Mouse (Mus musculus) forebrain, embryonic 11.5 days (tissue): Measurements from ENCODE around the gene Pxdc1. TPM values are rescaled to one million over a fixed set of nuclear protein-coding genes. Genes with fewer than 3 reads are reported as not detected.

ENCODE experiments used
- ATAC-seq: fragments of 200-750 bp; cut with Nextera tagmentation; replicated peaks from 2 replicates; pipeline ENCODE4 v1.8.0; 2017; ENCODE audit warnings: moderate TSS enrichment; ENCODE audit not compliant: low FRiP score
- DNase-seq: peaks from one replicate; pipeline ENCODE4 v3.0.0-alpha.2; 2017; ENCODE audit warnings: low spot score
- H3K27ac ChIP-seq: fragments of 300-500 bp; sonication (generic); 2 replicates; pipeline ENCODE4 v1.5.1; 2014; ENCODE audit warnings: low read depth, low read length
- H3K27me3 ChIP-seq: fragments of 300-500 bp; sonication (generic); 2 replicates; pipeline ENCODE4 v1.6.1; 2014; ENCODE audit warnings: mild to moderate bottlenecking, low read length, mixed read lengths; ENCODE audit not compliant: control insufficient read depth, insufficient read depth
- H3K36me3 ChIP-seq: fragments of 300-500 bp; sonication (generic); 2 replicates; pipeline ENCODE4 v1.6.1; 2014; ENCODE audit warnings: mild to moderate bottlenecking, low read length, moderate library complexity, mixed read lengths; ENCODE audit not compliant: control insufficient read depth, insufficient read depth
- H3K4me1 ChIP-seq: fragments of 300-500 bp; sonication (generic); replicated peaks from 2 replicates; pipeline ENCODE4 v1.6.1; 2014; ENCODE audit warnings: low read length, mixed read lengths; ENCODE audit not compliant: control insufficient read depth, insufficient read depth
- H3K4me2 ChIP-seq: fragments of 300-500 bp; sonication (generic); 2 replicates; pipeline ENCODE4 v1.6.1; 2014; ENCODE audit warnings: low read depth, mild to moderate bottlenecking, low read length, moderate library complexity, mixed read lengths; ENCODE audit not compliant: severe bottlenecking
- H3K4me3 ChIP-seq: fragments of 300-500 bp; sonication (generic); 2 replicates; pipeline ENCODE4 v1.5.1; 2014; ENCODE audit warnings: low read depth, low read length
- H3K9ac ChIP-seq: fragments of 300-500 bp; sonication (generic); 2 replicates; pipeline ENCODE4 v1.6.1; 2014; ENCODE audit warnings: low read length
- H3K9me3 ChIP-seq: fragments of 300-500 bp; sonication (generic); 2 replicates; pipeline ENCODE4 v1.6.1; 2016; ENCODE audit warnings: low read length, mixed read lengths; ENCODE audit not compliant: control insufficient read depth
- WGBS: fragments of 180-500 bp; shearing (Covaris S2); extraction: QIAGEN DNeasy Blood & Tissue Kit; methylation state at CpG from one replicate; pipeline ENCODE4 v1.1.7; 2014; 5-methylcytosine and 5-hydroxymethylcytosine counted together
- polyA plus RNA-seq: library from polyadenylated mRNA; unstranded; fragments of >200 nt; fragmentation: Nextera tagmentation; extraction: Ambion mirVana; gene quantifications from 2 replicates; pipeline ENCODE4 v1.2.1, GENCODE M21; 2014

Gene Pxdc1
- polyA plus RNA-seq, result 4.6 and 5.0 TPM in 2 replicates

DNA sequence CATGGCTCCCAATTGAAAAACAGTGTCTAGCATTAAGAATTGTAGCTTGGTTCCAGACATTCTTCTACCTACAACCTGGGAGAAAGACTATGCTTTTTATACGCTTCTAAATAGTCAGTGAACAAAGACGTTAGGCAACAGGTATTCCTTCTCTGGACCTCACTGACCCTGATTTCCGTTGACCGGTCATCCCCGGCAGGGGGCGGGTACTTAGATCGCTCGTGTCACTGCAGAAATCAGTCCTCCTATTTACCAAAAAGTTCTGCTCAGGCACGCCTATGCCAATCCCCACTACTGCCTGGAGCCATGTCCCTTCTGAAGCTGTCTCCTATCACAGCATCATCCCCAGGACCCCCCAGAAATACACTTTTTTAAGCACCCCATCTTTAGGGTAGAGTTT, at the start of gene Pxdc1:
Pxdc1 (minus strand) TSS at position 96 of the 400 bp plus-strand sequence.
- Histone ChIP-seq H3K4me2 (peak within 1 kb of the TSS; percentile 96), H3K9me3 (no peaks in the 10 kb centered on the region), H3K27ac (no peak within 1 kb of the TSS), H3K9ac (peak within 1 kb of the TSS; percentile 59), H3K4me3 (peak within 1 kb of the TSS; percentile 51), H3K4me1 (peaks cover 15% of the 10 kb centered on the region; the same call in 1 of the 2 replicates), H3K27me3 (peaks cover 41% of the 10 kb centered on the region), H3K36me3 (no peaks in the 10 kb centered on the region)
- peak; percentile 63 for DNase-seq
- peak; percentile 22; the same call in 1 of the 2 replicates for ATAC-seq
- 2% methylated on average over 9 of the region's 9 CpGs for WGBS

GRCm38 (mm10) chr13:34700630-34701029, 47.3 kb upstream of the Pxdc1 start:
- H3K9me3 ChIP-seq, result no peaks in the 10 kb centered on the region
- H3K4me2 ChIP-seq, result no peak overlapping the region
- H3K36me3 ChIP-seq, result no peaks in the 10 kb centered on the region
- WGBS, result 82% methylated on average over 1 of the region's 1 CpGs
- H3K4me1 ChIP-seq, result 0 out of 2 replicates have a peak, but pooled peaks cover 1% of the 10 kb centered on the region
- H3K4me3 ChIP-seq, result no peak overlapping the region
- no peak overlapping the region for H3K27ac ChIP-seq
- no peaks in the 10 kb centered on the region for H3K27me3 ChIP-seq
- ATAC-seq (no peak), DNase-seq (no peak)
- H3K9ac ChIP-seq, result no peak overlapping the region

DNA sequence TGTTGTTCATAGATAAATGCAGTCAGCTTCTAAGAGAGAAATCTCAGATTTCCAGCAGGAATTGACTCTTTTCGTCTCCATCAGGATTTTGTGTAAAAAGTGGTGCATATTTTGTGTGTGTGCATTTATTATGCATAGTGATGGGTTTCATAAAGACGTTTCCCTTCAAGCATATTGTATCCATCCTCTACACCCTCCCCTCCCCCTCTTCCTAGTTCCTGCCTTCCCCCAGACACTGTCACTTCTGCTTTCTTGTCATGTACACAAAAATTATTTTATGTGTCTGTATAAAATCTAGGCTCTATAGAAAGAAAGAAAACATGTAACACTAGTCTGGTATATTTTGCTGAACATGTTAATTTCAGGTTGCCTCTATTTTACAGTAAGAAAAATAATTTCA, 46.8 kb upstream of the Pxdc1 start:
- H3K4me1 ChIP-seq, result 0 out of 2 replicates have a peak, but pooled peaks cover 1% of the 10 kb centered on the region
- no peak for ATAC-seq
- 79% methylated on average over 2 of the region's 2 CpGs for WGBS

GRCm38 (mm10) chr13:34696734-34697332, 43.5 kb upstream of the Pxdc1 start:
- H3K9ac ChIP-seq, result no peak overlapping the region

More for the DNA sequence above, 46.8 kb upstream of the Pxdc1 start:
- H3K27me3 ChIP-seq, result no peaks in the 10 kb centered on the region
- no peak overlapping the region for H3K9ac ChIP-seq
- H3K4me3 ChIP-seq, result no peak overlapping the region
- DNase-seq, result no peak
- H3K27ac ChIP-seq, result no peak overlapping the region
- H3K36me3 ChIP-seq, result no peaks in the 10 kb centered on the region
- H3K4me2 ChIP-seq, result no peak overlapping the region
- H3K9me3 ChIP-seq, result no peaks in the 10 kb centered on the region

GRCm38 (mm10) chr13:34693111-34693510, 39.8 kb upstream of the Pxdc1 start:
- Histone ChIP-seq H3K27ac (no peak overlapping the region), H3K4me1 (no peaks in the 10 kb centered on the region), H3K4me3 (no peak overlapping the region), H3K36me3 (no peaks in the 10 kb centered on the region), H3K9ac (no peak overlapping the region), H3K4me2 (no peak overlapping the region), H3K27me3 (no peaks in the 10 kb centered on the region), H3K9me3 (no peaks in the 10 kb centered on the region)
- DNase-seq (no peak), ATAC-seq (no peak)
- 83% methylated on average over 6 of the region's 6 CpGs for WGBS

More at GRCm38 (mm10) chr13:34696734-34697332, 43.5 kb upstream of the Pxdc1 start:
- Histone ChIP-seq H3K9me3 (no peaks in the 10 kb centered on the region), H3K36me3 (no peaks in the 10 kb centered on the region), H3K27me3 (no peaks in the 10 kb centered on the region), H3K27ac (no peak overlapping the region), H3K4me1 (0 out of 2 replicates have a peak, but pooled peaks cover 1% of the 10 kb centered on the region), H3K4me2 (no peak overlapping the region), H3K4me3 (no peak overlapping the region)
- ATAC-seq (no peak), DNase-seq (no peak)
- 92% methylated on average over 7 of the region's 7 CpGs for WGBS

GRCm38 (mm10) chr13:34691049-34691448, 37.8 kb upstream of the Pxdc1 start:
- no peaks in the 10 kb centered on the region for H3K4me1 ChIP-seq
- H3K4me3 ChIP-seq, result no peak overlapping the region
- no peaks in the 10 kb centered on the region for H3K9me3 ChIP-seq
- ATAC-seq, result no peak
- no peaks in the 10 kb centered on the region for H3K36me3 ChIP-seq
- DNase-seq, result no peak
- no peak overlapping the region for H3K9ac ChIP-seq
- H3K27ac ChIP-seq, result no peak overlapping the region
- WGBS, result 85% methylated on average over 1 of the region's 1 CpGs
- no peaks in the 10 kb centered on the region for H3K27me3 ChIP-seq
- no peak overlapping the region for H3K4me2 ChIP-seq

DNA sequence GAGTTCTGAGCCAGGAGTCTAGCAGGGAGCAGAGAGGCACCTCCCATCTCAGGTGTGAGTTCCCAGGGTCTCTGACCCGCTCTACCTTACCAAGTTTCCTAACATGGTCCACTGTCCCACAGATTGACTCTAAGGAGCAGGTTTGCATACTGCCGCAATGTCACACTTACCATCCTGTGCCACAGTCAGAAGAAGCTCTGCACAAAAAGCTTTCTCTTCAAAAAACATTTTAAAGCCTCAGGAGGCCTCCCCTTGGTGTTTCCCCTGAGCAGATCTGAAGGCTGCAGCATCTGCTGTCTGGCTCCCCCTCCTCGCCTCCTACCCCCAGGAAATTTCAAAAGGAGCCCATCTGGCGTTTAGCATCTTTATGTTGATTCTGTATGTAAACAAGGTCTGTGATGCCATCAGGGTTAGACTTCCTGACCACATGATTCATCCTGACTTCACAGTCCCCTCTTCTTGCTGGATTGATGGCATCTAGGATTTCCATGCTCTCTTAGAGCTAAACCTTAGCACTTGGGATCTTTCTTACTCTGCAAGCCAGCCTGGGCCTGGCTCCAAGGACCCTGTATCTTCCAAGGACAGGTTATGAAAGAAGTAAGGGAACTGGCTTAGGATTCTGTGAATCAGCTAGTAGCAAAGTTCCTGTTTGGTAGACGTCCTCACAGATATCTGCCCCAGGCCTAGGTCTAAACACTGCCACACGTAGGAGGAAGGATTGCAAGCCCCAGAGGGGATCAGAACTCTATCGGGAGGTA, 31.9 kb upstream of the Pxdc1 start:
- Histone ChIP-seq H3K9me3 (no peaks in the 10 kb centered on the region), H3K9ac (no peak overlapping the region), H3K4me2 (no peak overlapping the region), H3K36me3 (no peaks in the 10 kb centered on the region), H3K4me3 (no peak overlapping the region), H3K27me3 (no peaks in the 10 kb centered on the region), H3K4me1 (no peaks in the 10 kb centered on the region), H3K27ac (no peak overlapping the region)
- DNase-seq (no peak), ATAC-seq (no peak)
- WGBS, result 82% methylated on average over 7 of the region's 7 CpGs

DNA sequence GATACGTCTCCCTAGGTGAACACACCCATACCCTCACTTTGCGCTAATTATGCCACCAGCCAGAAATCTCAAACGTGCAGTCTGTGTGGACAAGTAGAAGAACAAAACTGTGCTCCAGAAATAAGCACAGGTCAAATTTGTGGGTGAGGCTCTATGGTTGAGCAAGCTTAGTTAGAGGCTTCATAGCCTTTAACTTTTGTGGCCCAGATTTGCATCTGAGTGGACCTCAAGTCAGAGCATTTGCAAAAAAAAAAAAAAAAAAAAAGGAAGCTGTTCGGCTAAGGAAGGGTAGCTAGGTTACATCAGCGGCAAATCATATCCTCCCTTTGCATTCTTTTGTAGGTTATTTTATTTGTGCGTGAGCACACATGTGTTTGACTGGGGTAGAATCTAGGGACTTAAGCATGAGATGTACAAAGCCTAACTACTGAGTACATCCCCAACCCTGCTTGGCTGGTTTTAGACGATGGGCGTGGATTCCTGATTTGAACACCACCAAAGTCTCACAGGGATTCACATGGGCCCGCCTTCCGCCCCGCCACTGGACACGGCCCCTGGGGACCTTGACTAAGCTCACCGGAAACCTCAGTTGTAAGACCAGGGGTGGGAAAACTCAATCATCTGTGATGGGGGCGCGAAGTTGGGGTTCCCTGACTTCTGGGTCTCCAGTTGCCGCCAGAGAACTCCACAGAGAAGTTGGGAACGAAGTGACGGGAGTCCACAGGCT, 30.6 kb upstream of the Pxdc1 start:
- H3K9me3 ChIP-seq, result no peaks in the 10 kb centered on the region
- no peak for DNase-seq
- H3K4me1 ChIP-seq, result no peaks in the 10 kb centered on the region
- ATAC-seq, result no peak
- H3K27me3 ChIP-seq, result no peaks in the 10 kb centered on the region
- H3K4me3 ChIP-seq, result no peak overlapping the region
- WGBS, result 90% methylated on average over 18 of the region's 18 CpGs
- no peak overlapping the region for H3K4me2 ChIP-seq
- H3K36me3 ChIP-seq, result no peaks in the 10 kb centered on the region
- no peak overlapping the region for H3K9ac ChIP-seq
- H3K27ac ChIP-seq, result no peak overlapping the region
